Mouse (Mus musculus) heart, postnatal 0 days (tissue): Measurements from ENCODE around the gene Rassf1. TPM values are rescaled to one million over a fixed set of nuclear protein-coding genes. Genes with fewer than 3 reads are reported as not detected.

ENCODE experiments used
- ATAC-seq: fragments of 200-750 bp; cut with Nextera tagmentation; 2 replicates; pipeline ENCODE4 v1.8.0; 2017; ENCODE audit warnings: low read depth, moderate number of reproducible peaks, moderate library complexity; ENCODE audit not compliant: insufficient read depth
- DNase-seq: peaks from one replicate; pipeline ENCODE4 v3.0.0-alpha.2; 2016; ENCODE audit warnings: low spot score
- H3K27ac ChIP-seq: fragments of 300-500 bp; sonication (generic); 2 replicates; pipeline ENCODE4 v1.5.1; 2014; ENCODE audit warnings: low read depth, mild to moderate bottlenecking
- H3K27me3 ChIP-seq: fragments of 300-500 bp; sonication (generic); 2 replicates; pipeline ENCODE4 v1.6.1; 2014; ENCODE audit warnings: low read length, mixed read lengths; ENCODE audit not compliant: control insufficient read depth, insufficient read depth
- H3K36me3 ChIP-seq: fragments of 300-500 bp; sonication (generic); replicated peaks from 2 replicates; pipeline ENCODE4 v1.6.1; 2014; ENCODE audit warnings: low read length, mixed read lengths; ENCODE audit not compliant: control insufficient read depth, insufficient read depth
- H3K4me1 ChIP-seq: fragments of 300-500 bp; sonication (generic); 2 replicates; pipeline ENCODE4 v1.6.1; 2014; ENCODE audit warnings: antibody characterized with exemption; ENCODE audit not compliant: control insufficient read depth, insufficient read depth
- H3K4me2 ChIP-seq: fragments of 300-500 bp; sonication (generic); 2 replicates; pipeline ENCODE4 v1.6.1; 2014; ENCODE audit warnings: low read depth, mild to moderate bottlenecking, low read length, moderate library complexity
- H3K4me3 ChIP-seq: fragments of 300-500 bp; sonication (generic); 2 replicates; pipeline ENCODE4 v1.5.1; 2014; ENCODE audit warnings: low read depth, low read length
- H3K9ac ChIP-seq: fragments of 300-500 bp; sonication (generic); replicated peaks from 2 replicates; pipeline ENCODE4 v1.6.1; 2014; ENCODE audit warnings: low read depth, low read length, mixed read lengths
- H3K9me3 ChIP-seq: fragments of 300-500 bp; sonication (generic); replicated peaks from 2 replicates; pipeline ENCODE4 v1.6.1; 2016; ENCODE audit warnings: low read length; ENCODE audit not compliant: control insufficient read depth
- CTCF ChIP-seq: IDR thresholded peaks from 2 replicates; pipeline ENCODE4 v1.5.1; 2016; ENCODE audit warnings: antibody characterized with exemption, control low read depth, low read depth
- EP300 ChIP-seq: IDR thresholded peaks from 2 replicates; pipeline ENCODE4 v1.6.1; 2016; ENCODE audit warnings: antibody characterized with exemption, low read depth
- WGBS: fragments of 180-500 bp; shearing (Covaris S2); extraction: QIAGEN DNeasy Blood & Tissue Kit; methylation state at CpG from one replicate; pipeline ENCODE4 v1.1.7; 2014; 5-methylcytosine and 5-hydroxymethylcytosine counted together
- polyA plus RNA-seq: library from polyadenylated mRNA; unstranded; fragments of >200 nt; fragmentation: Nextera tagmentation; extraction: Ambion mirVana; gene quantifications from 2 replicates; pipeline ENCODE4 v1.2.1, GENCODE M21; 2015
- total RNA-seq: library from RNA; depleted of rRNA; stranded (reverse); fragments of >200 nt; gene quantifications from 2 replicates; pipeline ENCODE4 v1.2.3, GENCODE M21; 2014; ENCODE audit warnings: low replicate concordance

The Rassf1 gene
- total and polyA plus RNA-seq, 2 experiments from 2014 or later: 28.7 to 35.1 TPM

GRCm38 (mm10) chr9:107599433-107599832, 48.1 kb downstream of the Rassf1 start:
- Histone ChIP-seq H3K27me3 (no peaks in the 10 kb centered on the region), H3K4me2 (no peak overlapping the region), H3K4me1 (peaks cover 17% of the 10 kb centered on the region), H3K9me3 (no peaks in the 10 kb centered on the region), H3K27ac (no peak overlapping the region), H3K36me3 (peaks cover 7% of the 10 kb centered on the region), H3K4me3 (no peak overlapping the region), H3K9ac (no peak overlapping the region)
- TF ChIP-seq CTCF (no peak), EP300 (no peak)
- ATAC-seq (no peak), DNase-seq (no peak)
- 84% methylated on average over 9 of the region's 9 CpGs for WGBS

- DNase-seq (no peak), ATAC-seq (no peak)
- Histone ChIP-seq H3K4me1 (peaks cover 17% of the 10 kb centered on the region), H3K27me3 (no peaks in the 10 kb centered on the region), H3K4me3 (no peak overlapping the region), H3K9me3 (no peaks in the 10 kb centered on the region), H3K27ac (no peak overlapping the region), H3K36me3 (peaks cover 6% of the 10 kb centered on the region; the same call in 1 of the 2 replicates), H3K9ac (no peak overlapping the region), H3K4me2 (no peak overlapping the region)
- TF ChIP-seq CTCF (no peak), EP300 (no peak)
- 74% methylated on average over 14 of the region's 14 CpGs for WGBS
These were observed 48.5 kb downstream of the Rassf1 start for GRCm38 (mm10) chr9:107599842-107600241.

- TF ChIP-seq EP300: no peak
- TF ChIP-seq CTCF: peak; percentile 6; the same call in 1 of the 2 replicates
- Histone ChIP-seq H3K9ac (no peak overlapping the region), H3K9me3 (no peaks in the 10 kb centered on the region), H3K4me3 (no peak overlapping the region), H3K27ac (no peak overlapping the region), H3K36me3 (peaks cover 6% of the 10 kb centered on the region; the same call in 1 of the 2 replicates), H3K27me3 (no peaks in the 10 kb centered on the region), H3K4me1 (peaks cover 15% of the 10 kb centered on the region), H3K4me2 (no peak overlapping the region)
- no peak for DNase-seq
- WGBS: 80% methylated on average over 12 of the region's 12 CpGs
- ATAC-seq: no peak
These were observed 49.4 kb downstream of the Rassf1 start for GRCm38 (mm10) chr9:107600745-107601144.

DNA sequence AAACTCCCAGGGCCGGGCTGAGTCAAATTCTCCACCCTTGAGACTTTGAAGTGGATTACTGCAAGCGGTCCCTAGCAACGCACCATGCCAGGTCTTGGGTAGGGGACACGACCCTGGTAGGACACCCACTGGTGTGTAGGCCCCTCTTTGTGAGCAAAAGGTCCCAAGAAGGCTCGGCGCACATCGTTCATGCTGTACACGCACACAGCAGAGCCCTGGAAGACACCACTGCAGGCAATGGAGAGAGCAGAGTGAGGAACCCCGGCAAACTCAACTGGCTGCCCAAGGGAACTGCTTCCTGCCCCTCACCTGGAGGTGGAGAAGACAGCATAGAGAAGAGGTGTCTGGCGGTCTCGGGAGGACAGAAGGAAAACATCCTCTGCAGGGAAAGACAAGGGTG, 49.9 kb downstream of the Rassf1 start:
- no peaks in the 10 kb centered on the region for H3K9me3 ChIP-seq
- no peak for ATAC-seq
- H3K4me3 ChIP-seq: no peak overlapping the region
- no peak overlapping the region for H3K4me2 ChIP-seq
- peaks cover 12% of the 10 kb centered on the region for H3K4me1 ChIP-seq
- H3K9ac ChIP-seq: no peak overlapping the region
- DNase-seq: no peak
- TF ChIP-seq CTCF (no peak), EP300 (no peak)
- no peak overlapping the region for H3K27ac ChIP-seq
- no peaks in the 10 kb centered on the region for H3K27me3 ChIP-seq
- 79% methylated on average over 11 of the region's 11 CpGs for WGBS
- peaks cover 6% of the 10 kb centered on the region; the same call in 1 of the 2 replicates for H3K36me3 ChIP-seq

GRCm38 (mm10) chr9:107602068-107602648, 50.8 kb downstream of the Rassf1 start:
- WGBS: 4% methylated on average over 10 of the region's 10 CpGs

More at GRCm38 (mm10) chr9:107602068-107602648, 50.8 kb downstream of the Rassf1 start:
- peak; percentile 80 for DNase-seq
- Histone ChIP-seq H3K27ac (0 out of 2 replicates have a peak overlapping the region, but pooled peaks have one; percentile 2), H3K36me3 (peaks cover 6% of the 10 kb centered on the region; the same call in 1 of the 2 replicates), H3K27me3 (no peaks in the 10 kb centered on the region), H3K9me3 (no peaks in the 10 kb centered on the region), H3K4me1 (peaks cover 14% of the 10 kb centered on the region), H3K4me3 (no peak overlapping the region), H3K4me2 (peak overlapping the region; percentile 7; the same call in 1 of the 2 replicates), H3K9ac (no peak overlapping the region)
- peak; percentile 45 for ATAC-seq
- peak; percentile 50; the same call in 1 of the 2 replicates for TF ChIP-seq EP300
- TF ChIP-seq CTCF: peak; percentile 99
